Mouse (Mus musculus) lung, embryonic 15.5 days (tissue): ENCODE measurements around the gene Fam71f1. TPM values are rescaled to one million over a fixed set of nuclear protein-coding genes. Genes with fewer than 3 reads are reported as not detected.
"Not testable (repeated sequence)": the region's sequence is repeated elsewhere in the genome, so short reads cannot be mapped to it uniquely, and the experiment has no call there.

ENCODE experiments used
- ATAC-seq: fragments of 200-750 bp; cut with Nextera tagmentation; 2 replicates; pipeline ENCODE4 v1.8.0; 2017; ENCODE audit warnings: moderate number of reproducible peaks, borderline replicate concordance; ENCODE audit not compliant: low FRiP score, low TSS enrichment; ENCODE audit errors: extremely low read depth
- H3K27ac ChIP-seq: fragments of 300-500 bp; sonication (generic); 2 replicates; pipeline ENCODE4 v1.5.1; 2015; ENCODE audit warnings: moderate library complexity, mild to moderate bottlenecking, inconsistent platforms
- H3K27me3 ChIP-seq: fragments of 300-500 bp; sonication (generic); 2 replicates; pipeline ENCODE4 v1.6.1; 2015; ENCODE audit warnings: inconsistent platforms
- H3K36me3 ChIP-seq: fragments of 300-500 bp; sonication (generic); 2 replicates; pipeline ENCODE4 v1.6.1; 2015; ENCODE audit warnings: inconsistent platforms
- H3K4me1 ChIP-seq: fragments of 300-500 bp; sonication (generic); 2 replicates; pipeline ENCODE4 v1.6.1; 2015; ENCODE audit warnings: inconsistent platforms
- H3K4me2 ChIP-seq: fragments of 300-500 bp; sonication (generic); 2 replicates; pipeline ENCODE4 v1.6.1; 2015; ENCODE audit warnings: inconsistent platforms, mild to moderate bottlenecking, moderate library complexity
- H3K4me3 ChIP-seq: fragments of 300-500 bp; sonication (generic); 2 replicates; pipeline ENCODE4 v1.5.1; 2015; ENCODE audit warnings: mild to moderate bottlenecking, inconsistent platforms
- H3K9ac ChIP-seq: fragments of 300-500 bp; sonication (generic); 2 replicates; pipeline ENCODE4 v1.6.1; 2015; ENCODE audit warnings: inconsistent platforms
- H3K9me3 ChIP-seq: fragments of 300-500 bp; sonication (generic); 2 replicates; pipeline ENCODE4 v1.6.1; 2016; ENCODE audit warnings: inconsistent platforms
- WGBS: fragments of 180-500 bp; shearing (Covaris S2); methylation state at CpG from one replicate; pipeline ENCODE4 v1.1.7; 2015; 5-methylcytosine and 5-hydroxymethylcytosine counted together
- polyA plus RNA-seq: library from polyadenylated mRNA; unstranded; fragments of >200 nt; fragmentation: Nextera tagmentation; extraction: Ambion mirVana; gene quantifications from 2 replicates; pipeline ENCODE4 v1.2.1, GENCODE M21; 2015

Fam71f1 gene
- polyA plus RNA-seq, 1 experiment from 2014 or later, result not detected

- ATAC-seq, H3K9ac ChIP-seq, H3K27ac ChIP-seq, H3K4me2 ChIP-seq, H3K27me3 ChIP-seq, H3K9me3 ChIP-seq, H3K36me3 ChIP-seq, H3K4me3 ChIP-seq: not testable (repeated sequence)
- 94% methylated on average over 2 of the region's 2 CpGs for WGBS
- H3K4me1 ChIP-seq, result peaks cover 14% of the 10 kb centered on the region
Observed at GRCm38 (mm10) chr6:29346512-29346911, 27.6 kb downstream of the Fam71f1 start.

DNA sequence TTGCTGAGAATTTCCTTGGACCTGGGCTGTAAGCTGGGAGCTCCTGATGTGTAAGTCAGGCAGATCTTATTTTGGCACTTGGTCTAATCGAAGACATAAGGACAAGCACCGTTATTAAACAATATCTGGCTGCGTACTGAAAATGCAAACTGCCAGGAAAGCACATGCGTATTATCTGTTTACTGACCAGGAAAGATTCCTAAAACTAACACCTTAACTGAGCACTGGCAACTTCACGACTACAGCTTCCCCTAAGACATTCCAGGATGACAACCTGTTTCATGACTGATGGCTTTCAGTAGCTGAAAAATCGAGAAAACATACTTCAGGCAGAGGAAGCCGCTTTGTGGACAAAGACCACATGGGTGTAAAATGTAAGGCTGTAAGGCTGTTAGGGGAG is 28.2 kb downstream of the Fam71f1 start:
- Histone ChIP-seq H3K9ac (peak overlapping the region; percentile 59), H3K4me2 (peak overlapping the region; percentile 64), H3K4me1 (peaks cover 14% of the 10 kb centered on the region), H3K27me3 (no peaks in the 10 kb centered on the region), H3K4me3 (peak overlapping the region; percentile 87), H3K27ac (peak overlapping the region; percentile 85), H3K36me3 (no peaks in the 10 kb centered on the region), H3K9me3 (no peaks in the 10 kb centered on the region)
- no peak for ATAC-seq
- 21% methylated on average over 7 of the region's 7 CpGs for WGBS

DNA sequence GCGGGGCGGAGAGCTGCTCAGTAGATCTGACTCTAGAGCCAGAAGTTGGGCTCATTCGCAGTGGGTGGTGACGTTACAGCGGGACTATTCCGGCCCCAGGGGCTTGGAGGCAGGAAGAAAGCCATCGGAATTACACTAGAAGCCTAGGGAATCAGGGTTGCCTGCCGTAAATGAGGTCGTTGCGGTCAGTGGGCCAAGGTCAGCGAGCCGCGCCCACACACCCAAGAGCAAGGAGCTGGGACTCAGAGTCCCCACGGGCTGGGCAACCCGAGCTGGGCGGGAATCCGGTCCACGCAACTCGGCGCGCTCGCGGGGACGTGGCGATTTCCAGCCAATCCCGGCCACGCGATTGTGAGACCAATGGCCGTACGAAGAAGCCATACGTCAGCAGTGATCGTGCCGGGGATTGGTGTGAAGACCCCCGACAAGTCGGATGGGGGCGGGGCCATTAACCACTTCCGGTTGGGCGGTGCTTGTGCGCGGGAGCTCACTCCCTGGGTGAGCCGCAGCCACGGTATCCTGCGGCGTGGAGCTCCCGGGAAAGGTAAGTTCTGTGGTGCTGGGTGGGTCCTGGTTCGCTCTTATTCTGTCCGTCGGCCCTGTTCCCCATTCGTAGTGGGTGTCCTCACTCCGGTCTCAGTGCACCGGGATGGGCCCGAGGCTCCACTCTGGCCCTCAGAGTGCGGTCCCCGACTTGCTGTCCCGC is 28.9 kb downstream of the Fam71f1 start, which contains the start of gene Calu:
Gene Calu (plus strand): TSS at position 405 of the 706 bp plus-strand sequence.
- no peaks in the 10 kb centered on the region for H3K9me3 ChIP-seq
- peaks cover 14% of the 10 kb centered on the region for H3K4me1 ChIP-seq
- H3K9ac ChIP-seq, result peak within 1 kb of the TSS; percentile 91
- H3K27me3 ChIP-seq, result no peaks in the 10 kb centered on the region
- no peaks in the 10 kb centered on the region for H3K36me3 ChIP-seq
- peak within 1 kb of the TSS; percentile 87 for H3K4me3 ChIP-seq
- H3K4me2 ChIP-seq, result peak within 1 kb of the TSS; percentile 64
- peak within 1 kb of the TSS; percentile 85 for H3K27ac ChIP-seq
- ATAC-seq, result peak; percentile 99
- under 1% methylated on average over 55 of the region's 55 CpGs for WGBS

GRCm38 (mm10) chr6:29348371-29348724 is 29.4 kb downstream of the Fam71f1 start:
- H3K4me3 ChIP-seq, result peak overlapping the region; percentile 87
- WGBS, result 0% methylated on average over 15 of the region's 15 CpGs

GRCm38 (mm10) chr6:29351613-29352012 is 32.7 kb downstream of the Fam71f1 start:
- no peak overlapping the region for H3K27ac ChIP-seq
- no peaks in the 10 kb centered on the region for H3K27me3 ChIP-seq
- H3K36me3 ChIP-seq, result peaks cover 4% of the 10 kb centered on the region
- H3K4me2 ChIP-seq, result no peak overlapping the region
- H3K9me3 ChIP-seq, result no peaks in the 10 kb centered on the region
- no peak overlapping the region for H3K4me3 ChIP-seq
- H3K4me1 ChIP-seq, result peaks cover 14% of the 10 kb centered on the region
- no peak overlapping the region for H3K9ac ChIP-seq
- ATAC-seq, result no peak

More at GRCm38 (mm10) chr6:29348371-29348724, 29.4 kb downstream of the Fam71f1 start:
- Histone ChIP-seq H3K4me1 (peaks cover 14% of the 10 kb centered on the region), H3K36me3 (no peaks in the 10 kb centered on the region), H3K9me3 (no peaks in the 10 kb centered on the region), H3K27ac (peak overlapping the region; percentile 79), H3K4me2 (peak overlapping the region; percentile 64), H3K9ac (peak overlapping the region; percentile 91), H3K27me3 (no peaks in the 10 kb centered on the region)
- 0 out of 2 replicates have a peak, but pooled peaks have one; percentile 12 for ATAC-seq

GRCm38 (mm10) chr6:29352816-29353215 is 33.9 kb downstream of the Fam71f1 start:
- H3K4me1 ChIP-seq, result peaks cover 11% of the 10 kb centered on the region; the same call in 1 of the 2 replicates
- no peaks in the 10 kb centered on the region for H3K27me3 ChIP-seq
- H3K4me2 ChIP-seq, result no peak overlapping the region
- WGBS, result 32% methylated on average over 5 of the region's 5 CpGs
- no peak overlapping the region for H3K4me3 ChIP-seq
- H3K9ac ChIP-seq, result no peak overlapping the region
- no peak overlapping the region for H3K27ac ChIP-seq
- ATAC-seq, result no peak
- peaks cover 14% of the 10 kb centered on the region for H3K36me3 ChIP-seq
- no peaks in the 10 kb centered on the region for H3K9me3 ChIP-seq

DNA sequence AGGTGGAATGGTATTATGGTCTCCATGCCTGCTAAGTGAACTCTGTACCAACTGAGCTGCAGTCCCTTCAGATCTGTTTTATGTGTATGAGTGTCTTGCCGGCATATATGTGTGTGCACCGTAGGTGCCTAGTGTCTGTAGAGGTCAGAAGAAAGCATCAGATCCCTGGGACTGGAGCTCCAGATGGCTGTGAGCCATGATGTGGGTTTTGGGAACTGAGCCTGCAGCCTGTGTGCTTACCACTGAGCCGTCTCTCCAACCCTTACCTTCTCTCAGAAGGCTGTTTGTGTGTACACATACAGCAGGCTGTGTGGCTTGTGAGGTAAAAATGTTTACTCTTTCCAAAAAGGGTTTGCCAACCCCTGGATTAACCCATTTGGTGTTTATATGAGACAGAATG is 40.4 kb downstream of the Fam71f1 start:
- H3K9me3 ChIP-seq, result no peaks in the 10 kb centered on the region
- H3K4me1 ChIP-seq, result no peaks in the 10 kb centered on the region
- H3K27ac ChIP-seq, result no peak overlapping the region
- no peak overlapping the region for H3K4me2 ChIP-seq
- H3K4me3 ChIP-seq, result no peak overlapping the region
- H3K27me3 ChIP-seq, result no peaks in the 10 kb centered on the region
- 87% methylated on average over 3 of the region's 3 CpGs for WGBS
- no peak for ATAC-seq
- H3K36me3 ChIP-seq, result peaks cover 57% of the 10 kb centered on the region
- H3K9ac ChIP-seq, result no peak overlapping the region

GRCm38 (mm10) chr6:29360211-29360610 is 41.3 kb downstream of the Fam71f1 start:
- Histone ChIP-seq H3K36me3 (peaks cover 57% of the 10 kb centered on the region), H3K27me3 (no peaks in the 10 kb centered on the region), H3K27ac (no peak overlapping the region), H3K9ac (no peak overlapping the region), H3K4me3 (no peak overlapping the region), H3K4me2 (no peak overlapping the region), H3K4me1 (no peaks in the 10 kb centered on the region), H3K9me3 (no peaks in the 10 kb centered on the region)
- 77% methylated on average over 6 of the region's 6 CpGs for WGBS
- no peak for ATAC-seq

GRCm38 (mm10) chr6:29362246-29363128 is 43.5 kb downstream of the Fam71f1 start:
- Histone ChIP-seq H3K4me2 (no peak overlapping the region), H3K4me3 (no peak overlapping the region), H3K9me3 (no peaks in the 10 kb centered on the region), H3K27me3 (no peaks in the 10 kb centered on the region), H3K27ac (no peak overlapping the region), H3K4me1 (no peaks in the 10 kb centered on the region), H3K9ac (no peak overlapping the region), H3K36me3 (peaks cover 68% of the 10 kb centered on the region)
- WGBS, result 63% methylated on average over 7 of the region's 7 CpGs
- ATAC-seq, result no peak

DNA sequence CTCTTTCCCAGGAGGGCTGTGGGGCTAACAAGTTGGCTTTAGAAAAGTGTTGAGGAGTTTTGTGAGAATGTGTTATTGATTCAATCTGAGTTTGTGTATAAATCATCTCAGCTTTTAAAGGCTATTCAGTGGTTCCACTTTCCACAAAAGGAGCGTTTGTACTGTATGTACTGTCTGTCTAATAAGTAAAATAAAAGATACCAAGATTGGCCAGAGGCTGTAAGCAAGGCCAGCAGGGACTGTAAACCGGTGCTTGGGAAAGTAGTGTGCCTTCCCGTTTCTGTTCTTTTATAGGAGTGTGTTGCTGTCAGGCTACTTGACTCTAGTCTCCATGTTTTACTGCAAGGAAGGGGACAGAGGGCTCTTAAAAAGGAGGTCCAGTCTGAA is 44.2 kb downstream of the Fam71f1 start:
- WGBS, result 87% methylated on average over 3 of the region's 3 CpGs
- H3K27ac ChIP-seq, result no peak overlapping the region
- ATAC-seq, result no peak
- H3K9me3 ChIP-seq, result no peaks in the 10 kb centered on the region
- no peak overlapping the region for H3K4me3 ChIP-seq
- H3K9ac ChIP-seq, result no peak overlapping the region
- H3K4me1 ChIP-seq, result no peaks in the 10 kb centered on the region
- H3K27me3 ChIP-seq, result no peaks in the 10 kb centered on the region
- peaks cover 67% of the 10 kb centered on the region for H3K36me3 ChIP-seq
- H3K4me2 ChIP-seq, result no peak overlapping the region

DNA sequence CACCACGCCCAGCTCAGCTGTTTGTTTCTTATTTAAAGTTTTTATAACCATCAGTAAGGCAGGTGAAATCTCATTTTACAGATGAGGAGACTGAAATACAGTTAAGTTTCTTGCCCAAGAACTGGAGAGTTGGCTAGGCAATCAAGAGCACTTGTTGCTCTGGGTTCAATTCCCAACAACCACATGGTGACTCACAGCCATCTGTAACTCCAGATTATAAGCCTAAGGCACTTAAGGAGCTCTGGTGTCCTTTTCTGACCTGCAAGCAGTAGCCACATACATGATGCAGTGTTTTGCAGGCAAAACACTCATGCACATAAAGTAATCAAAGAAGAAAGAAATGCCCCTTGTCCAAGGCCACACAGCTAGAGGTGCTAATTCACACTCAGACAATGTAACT is 46.3 kb downstream of the Fam71f1 start:
- Histone ChIP-seq H3K9ac (no peak overlapping the region), H3K9me3 (no peaks in the 10 kb centered on the region), H3K4me1 (no peaks in the 10 kb centered on the region), H3K4me3 (no peak overlapping the region), H3K4me2 (no peak overlapping the region), H3K27ac (no peak overlapping the region), H3K36me3 (peaks cover 64% of the 10 kb centered on the region), H3K27me3 (no peaks in the 10 kb centered on the region)
- 89% methylated on average over 1 of the region's 1 CpGs for WGBS
- no peak for ATAC-seq

DNA sequence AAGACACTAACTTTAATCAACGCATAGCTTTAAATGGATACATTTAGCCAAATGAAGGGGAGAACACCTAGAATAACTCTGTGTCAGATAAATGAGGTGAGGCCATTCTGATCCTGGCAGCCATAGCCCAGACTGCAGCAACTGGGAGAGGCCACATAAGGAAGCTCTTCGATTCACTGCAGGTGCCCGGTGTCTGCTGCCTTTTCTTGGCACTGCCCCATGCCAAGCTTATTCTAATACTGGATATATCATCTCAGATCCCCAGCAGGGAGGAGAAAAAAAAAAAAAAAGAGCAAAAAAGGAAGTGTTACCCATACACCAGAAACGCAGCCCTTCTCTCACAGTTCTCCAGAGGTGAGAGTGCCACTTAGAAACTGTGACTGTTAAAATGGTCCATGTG is 58.4 kb downstream of the Fam71f1 start:
- no peaks in the 10 kb centered on the region for H3K27me3 ChIP-seq
- no peaks in the 10 kb centered on the region for H3K4me1 ChIP-seq
- ATAC-seq, result no peak
- no peak overlapping the region for H3K9ac ChIP-seq
- H3K27ac ChIP-seq, result no peak overlapping the region
- no peak overlapping the region for H3K4me2 ChIP-seq
- H3K36me3 ChIP-seq, result peaks cover 59% of the 10 kb centered on the region
- no peaks in the 10 kb centered on the region for H3K9me3 ChIP-seq
- H3K4me3 ChIP-seq, result no peak overlapping the region
- WGBS, result 90% methylated on average over 4 of the region's 4 CpGs
